Comparison of ENCODE assay signal across 16 mouse cellular contexts in genomic region chr19:23697861-23698260, GRCm38 (mm10). TPM values are rescaled to one million over a fixed set of nuclear protein-coding genes. Genes with fewer than 3 reads are reported as not detected.
DNase-seq lines count a peak whose midpoint lies in the region; ATAC-seq and TF ChIP-seq lines count a peak whose summit lies in the region.
"Had no signal": no experiment of that assay in that cellular context is flagged by ENCODE, and none has a peak within 500 bp of the region (broad histone marks: within the 10 kb centered on the region; RNA-seq: fewer than 3 reads in every experiment).

No protein-coding gene starts in this region.

- no peak for ATAC-seq in frontal cortex, adult (ENCODE audit: low TSS enrichment)
- ATAC-seq: midbrain, embryonic 15.5 days had no signal

- TF ChIP-seq CTCF in lung, adult 2 months (IDR thresholded peaks at IDR 0.05; ENCODE audit: insufficient read depth, low read length) = no peak

- peak; percentile 31 for DNase-seq in gastrocnemius, adult 18-20 months (ENCODE audit: low spot score)
- DNase-seq in gastrocnemius, postnatal 4 days (ENCODE audit: low spot score in 2 of 2) = no peak
- peak; percentile 34 to 54 for DNase-seq in lung, adult 18-20 months
- DNase-seq in lung, adult 2 months = no peak
- DNase-seq in heart, postnatal 25 days (ENCODE audit: low spot score) = peak; percentile 21
- no peak for DNase-seq in testis, postnatal 10 days (ENCODE audit: low spot score)
- no peak for DNase-seq in urinary bladder, postnatal 14 days (ENCODE audit: low spot score)
- DNase-seq: cerebellum, adult 11-12 months; thymus, postnatal 14 days had no signal

- no peak for TF ChIP-seq POLR2A in lung, adult 2 months (IDR thresholded peaks at IDR 0.05; ENCODE audit: borderline replicate concordance, extremely low read depth, low read depth, low read length)

- H3K4me1 ChIP-seq in lung, adult 2 months (ENCODE audit: control insufficient read depth, insufficient read depth, low read length) = 0 out of 2 replicates have a peak, but pooled peaks cover 4% of the 10 kb centered on the region
- H3K4me1 ChIP-seq: embryonic facial prominence, embryonic 15.5 days; midbrain, embryonic 15.5 days had no signal

- H3K4me3 ChIP-seq in lung, adult 2 months (replicated peaks; ENCODE audit: extremely low read depth, low read depth, low read length) = no peak overlapping the region
- H3K4me3 ChIP-seq: embryonic facial prominence, embryonic 15.5 days; hindbrain, embryonic 15.5 days; midbrain, embryonic 15.5 days had no signal

- WGBS in lung, adult 2 months = 61% methylated on average over 8 of the region's 8 CpGs

- intact Hi-C loops in heart, postnatal 25 days (cut with DNase I) = no loop called here

RNA-seq across cellular contexts. Expression of gene Ptar1, which starts 10.6 kb away (rescaled TPM):
- total RNA-seq in gastrocnemius, adult 18-20 months (2021) = 10 to 100 TPM; 18.2 to 18.8 TPM
- 10 to 100 TPM; 27.4 to 27.8 TPM for total RNA-seq in gastrocnemius, postnatal 4 days (2021)
- polyA plus RNA-seq in lung, adult 2 months (2012; rRNA removed) = 2.9 and 6.7 TPM in 2 replicates
- 10 to 100 TPM; 21.0 to 23.0 TPM for total RNA-seq in heart, postnatal 25 days (2021)

RNA-seq across cellular contexts. Expression of gene 1700028P14Rik, which starts 45.2 kb away (rescaled TPM):
- not detected for total RNA-seq in gastrocnemius, adult 18-20 months (2021)
- total RNA-seq in gastrocnemius, postnatal 4 days (2021) = not detected
- polyA plus RNA-seq in lung, adult 2 months (2012; rRNA removed) = 1.1 and 2.1 TPM in 2 replicates
- total RNA-seq in heart, postnatal 25 days (2021) = not detected
- total RNA-seq: neutrophil, adult 5-6 weeks had no signal
- polyA plus RNA-seq: liver, embryonic 16.5 days; spleen, adult 2 months had no signal

Comparison
In these comparisons a context has a peak if more than half of its experiments do, and no peak if none do; other contexts are left out.
1. DNase-seq: peak in gastrocnemius, adult 18-20 months (single experiment), lung, adult 18-20 months (2 of 2) and heart, postnatal 25 days (single experiment); none in gastrocnemius, postnatal 4 days (0 of 2), lung, adult 2 months (single experiment), testis, postnatal 10 days (single experiment) and urinary bladder, postnatal 14 days (single experiment).